Mouse (Mus musculus) stomach, embryonic 16.5 days (tissue): ENCODE results near the gene Cuzd1. TPM values are rescaled to one million over a fixed set of nuclear protein-coding genes. Genes with fewer than 3 reads are reported as not detected.

ENCODE experiments used
- ATAC-seq: fragments of 200-750 bp; cut with Nextera tagmentation; 2 replicates; pipeline ENCODE4 v1.8.0; 2017; ENCODE audit warnings: moderate number of reproducible peaks, moderate TSS enrichment; ENCODE audit not compliant: insufficient read depth, low FRiP score
- H3K27ac ChIP-seq: fragments of 300-500 bp; sonication (generic); 2 replicates; pipeline ENCODE4 v1.5.1; 2014; ENCODE audit warnings: low read length
- H3K27me3 ChIP-seq: fragments of 300-500 bp; sonication (generic); 2 replicates; pipeline ENCODE4 v1.6.1; 2014; ENCODE audit warnings: low read length, control low read depth, mixed read lengths; ENCODE audit not compliant: control insufficient read depth, insufficient read depth
- H3K36me3 ChIP-seq: fragments of 300-500 bp; sonication (generic); 2 replicates; pipeline ENCODE4 v1.6.1; 2014; ENCODE audit warnings: low read length; ENCODE audit not compliant: control insufficient read depth, insufficient read depth
- H3K4me1 ChIP-seq: fragments of 300-500 bp; sonication (generic); 2 replicates; pipeline ENCODE4 v1.6.1; 2014; ENCODE audit warnings: low read length, control low read depth, mixed read lengths; ENCODE audit not compliant: control insufficient read depth, insufficient read depth
- H3K4me2 ChIP-seq: fragments of 300-500 bp; sonication (generic); 2 replicates; pipeline ENCODE4 v1.6.1; 2014; ENCODE audit warnings: low read depth, low read length, mixed read lengths
- H3K4me3 ChIP-seq: fragments of 300-500 bp; sonication (generic); replicated peaks from 2 replicates; pipeline ENCODE4 v1.5.1; 2014; ENCODE audit warnings: mild to moderate bottlenecking, low read length
- H3K9ac ChIP-seq: fragments of 300-500 bp; sonication (generic); 2 replicates; pipeline ENCODE4 v1.6.1; 2014; ENCODE audit warnings: low read length
- H3K9me3 ChIP-seq: fragments of 300-500 bp; sonication (generic); replicated peaks from 2 replicates; pipeline ENCODE4 v1.6.1; 2016; ENCODE audit warnings: low read length, control low read depth; ENCODE audit not compliant: control insufficient read depth
- WGBS: fragments of 180-500 bp; shearing (Covaris S2); extraction: QIAGEN DNeasy Blood & Tissue Kit; methylation state at CpG from one replicate; pipeline ENCODE4 v1.1.7; 2014; 5-methylcytosine and 5-hydroxymethylcytosine counted together
- polyA plus RNA-seq: library from polyadenylated mRNA; unstranded; fragments of >200 nt; fragmentation: Nextera tagmentation; extraction: Ambion mirVana; gene quantifications from 2 replicates; pipeline ENCODE4 v1.2.1, GENCODE M21; 2015

Gene Cuzd1
- polyA plus RNA-seq, 1 experiment from 2014 or later: 1.3 TPM

GRCm38 (mm10) chr7:131337502-131338068, 15.5 kb upstream of the Cuzd1 start:
- no peak overlapping the region for H3K9ac ChIP-seq
- peaks cover 2% of the 10 kb centered on the region; the same call in 1 of the 2 replicates for H3K4me1 ChIP-seq
- no peak; the same call in 1 of the 2 replicates for ATAC-seq
- 35% methylated on average over 8 of the region's 8 CpGs for whole genome bisulfite sequencing
- H3K4me3 ChIP-seq: no peak overlapping the region
- no peaks in the 10 kb centered on the region for H3K27me3 ChIP-seq
- H3K27ac ChIP-seq: peak overlapping the region; percentile 15; the same call in 1 of the 2 replicates
- H3K36me3 ChIP-seq: no peaks in the 10 kb centered on the region
- no peak overlapping the region for H3K4me2 ChIP-seq
- H3K9me3 ChIP-seq: no peaks in the 10 kb centered on the region

- H3K4me1 ChIP-seq: peaks cover 2% of the 10 kb centered on the region; the same call in 1 of the 2 replicates
- ATAC-seq: no peak
- 53% methylated on average over 1 of the region's 1 CpGs for WGBS
- no peak within 1 kb of the TSS for H3K9ac ChIP-seq
- H3K27ac ChIP-seq: no peak within 1 kb of the TSS
- no peak within 1 kb of the TSS for H3K4me3 ChIP-seq
- no peaks in the 10 kb centered on the region for H3K9me3 ChIP-seq
- H3K36me3 ChIP-seq: no peaks in the 10 kb centered on the region
- H3K27me3 ChIP-seq: no peaks in the 10 kb centered on the region
- H3K4me2 ChIP-seq: no peak within 1 kb of the TSS
Measured at GRCm38 (mm10) chr7:131333564-131333963, 11.5 kb upstream of the Cuzd1 start, which contains the start of gene Fam24a. Gene Fam24a, plus strand, starts transcription at chr7:131333864.

- H3K9me3 ChIP-seq: no peaks in the 10 kb centered on the region
- H3K4me3 ChIP-seq: no peak overlapping the region
- H3K27ac ChIP-seq: no peak overlapping the region
- no peaks in the 10 kb centered on the region for H3K4me1 ChIP-seq
- no peaks in the 10 kb centered on the region for H3K27me3 ChIP-seq
- ATAC-seq: no peak
- no peak overlapping the region for H3K9ac ChIP-seq
- H3K4me2 ChIP-seq: no peak overlapping the region
- no peaks in the 10 kb centered on the region for H3K36me3 ChIP-seq
- 60% methylated on average over 2 of the region's 2 CpGs for WGBS
Measured at GRCm38 (mm10) chr7:131331688-131332087, 9.6 kb upstream of the Cuzd1 start.

- H3K9ac ChIP-seq: no peak within 1 kb of the TSS
- H3K36me3 ChIP-seq: no peaks in the 10 kb centered on the region
- no peak within 1 kb of the TSS for H3K27ac ChIP-seq
- H3K27me3 ChIP-seq: no peaks in the 10 kb centered on the region
- no peak within 1 kb of the TSS for H3K4me2 ChIP-seq
- H3K4me1 ChIP-seq: no peaks in the 10 kb centered on the region
- H3K4me3 ChIP-seq: no peak within 1 kb of the TSS
- H3K9me3 ChIP-seq: no peaks in the 10 kb centered on the region
- 91% methylated on average over 5 of the region's 5 CpGs for WGBS
- ATAC-seq: no peak
Measured at GRCm38 (mm10) chr7:131329416-131329815, 7.3 kb upstream of the Cuzd1 start, which contains the start of gene Fam24b. Gene Fam24b, minus strand, starts transcription at chr7:131329516.

GRCm38 (mm10) chr7:131327054-131327453, 5.0 kb upstream of the Cuzd1 start:
- ATAC-seq: no peak
- Histone ChIP-seq H3K4me2 (no peak overlapping the region), H3K4me1 (no peaks in the 10 kb centered on the region), H3K27me3 (no peaks in the 10 kb centered on the region), H3K9ac (no peak overlapping the region), H3K27ac (no peak overlapping the region), H3K36me3 (no peaks in the 10 kb centered on the region), H3K9me3 (no peaks in the 10 kb centered on the region), H3K4me3 (no peak overlapping the region)
- whole genome bisulfite sequencing: 81% methylated on average over 5 of the region's 5 CpGs

GRCm38 (mm10) chr7:131318340-131318739, 3.8 kb downstream of the Cuzd1 start:
- H3K4me3 ChIP-seq: no peak overlapping the region
- H3K36me3 ChIP-seq: no peaks in the 10 kb centered on the region
- 60% methylated on average over 6 of the region's 7 CpGs for WGBS
- no peaks in the 10 kb centered on the region for H3K9me3 ChIP-seq
- H3K4me1 ChIP-seq: no peaks in the 10 kb centered on the region
- no peak for ATAC-seq
- H3K4me2 ChIP-seq: no peak overlapping the region
- no peak overlapping the region for H3K27ac ChIP-seq
- no peaks in the 10 kb centered on the region for H3K27me3 ChIP-seq
- H3K9ac ChIP-seq: no peak overlapping the region

GRCm38 (mm10) chr7:131317587-131317986, 4.5 kb downstream of the Cuzd1 start:
- no peaks in the 10 kb centered on the region for H3K36me3 ChIP-seq
- whole genome bisulfite sequencing: 63% methylated on average over 12 of the region's 12 CpGs
- no peaks in the 10 kb centered on the region for H3K27me3 ChIP-seq
- ATAC-seq: no peak
- no peak overlapping the region for H3K9ac ChIP-seq
- no peak overlapping the region for H3K27ac ChIP-seq
- no peaks in the 10 kb centered on the region for H3K9me3 ChIP-seq
- no peaks in the 10 kb centered on the region for H3K4me1 ChIP-seq
- no peak overlapping the region for H3K4me3 ChIP-seq
- H3K4me2 ChIP-seq: no peak overlapping the region

GRCm38 (mm10) chr7:131314493-131314892, 7.6 kb downstream of the Cuzd1 start:
- no peak overlapping the region for H3K9ac ChIP-seq
- no peaks in the 10 kb centered on the region for H3K36me3 ChIP-seq
- no peak overlapping the region for H3K4me2 ChIP-seq
- H3K27ac ChIP-seq: no peak overlapping the region
- no peaks in the 10 kb centered on the region for H3K27me3 ChIP-seq
- no peak for ATAC-seq
- H3K9me3 ChIP-seq: no peaks in the 10 kb centered on the region
- no peak overlapping the region for H3K4me3 ChIP-seq
- H3K4me1 ChIP-seq: no peaks in the 10 kb centered on the region
- 66% methylated on average over 7 of the region's 7 CpGs for WGBS

GRCm38 (mm10) chr7:131306733-131307132, 15.4 kb downstream of the Cuzd1 start:
- WGBS: 73% methylated on average over 5 of the region's 5 CpGs

More at GRCm38 (mm10) chr7:131306733-131307132, 15.4 kb downstream of the Cuzd1 start:
- H3K4me1 ChIP-seq: no peaks in the 10 kb centered on the region
- H3K36me3 ChIP-seq: no peaks in the 10 kb centered on the region
- no peaks in the 10 kb centered on the region for H3K9me3 ChIP-seq
- H3K9ac ChIP-seq: no peak overlapping the region
- no peak overlapping the region for H3K27ac ChIP-seq
- no peak overlapping the region for H3K4me3 ChIP-seq
- no peaks in the 10 kb centered on the region for H3K27me3 ChIP-seq
- no peak for ATAC-seq
- no peak overlapping the region for H3K4me2 ChIP-seq
